Mouse (Mus musculus) embryo, embryonic 10 days (tissue): ENCODE data around the gene Glyr1.
A peak's percentile ranks its signal among the peaks of the same experiment; 100 is the strongest.

Experiments used
- DNase-seq: peaks from one replicate; pipeline ENCODE4 v3.0.0-alpha.2; 2015; ENCODE audit warnings: low spot score

Glyr1 gene

DNA sequence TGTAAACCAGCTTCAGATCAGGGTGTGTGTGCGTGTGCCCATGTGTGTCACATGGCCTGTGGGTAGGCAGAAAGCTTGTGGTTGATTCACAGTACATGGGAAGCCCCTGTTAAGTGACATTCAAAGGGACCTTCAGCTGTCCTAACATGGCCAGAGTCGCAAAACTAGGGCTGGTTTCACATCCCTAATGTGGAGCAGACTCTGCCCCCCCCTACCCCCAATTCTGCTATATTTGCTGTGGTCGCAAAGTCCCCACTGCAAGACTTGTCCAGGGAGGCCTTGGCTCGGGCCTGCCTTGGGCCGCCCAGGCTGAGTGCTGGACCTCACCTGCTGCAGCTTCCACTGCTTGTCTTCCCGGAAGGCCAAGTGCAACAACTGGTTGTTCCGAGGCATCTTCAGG lies 38.4 kb downstream of the Glyr1 start:
- no peak for DNase-seq

DNA sequence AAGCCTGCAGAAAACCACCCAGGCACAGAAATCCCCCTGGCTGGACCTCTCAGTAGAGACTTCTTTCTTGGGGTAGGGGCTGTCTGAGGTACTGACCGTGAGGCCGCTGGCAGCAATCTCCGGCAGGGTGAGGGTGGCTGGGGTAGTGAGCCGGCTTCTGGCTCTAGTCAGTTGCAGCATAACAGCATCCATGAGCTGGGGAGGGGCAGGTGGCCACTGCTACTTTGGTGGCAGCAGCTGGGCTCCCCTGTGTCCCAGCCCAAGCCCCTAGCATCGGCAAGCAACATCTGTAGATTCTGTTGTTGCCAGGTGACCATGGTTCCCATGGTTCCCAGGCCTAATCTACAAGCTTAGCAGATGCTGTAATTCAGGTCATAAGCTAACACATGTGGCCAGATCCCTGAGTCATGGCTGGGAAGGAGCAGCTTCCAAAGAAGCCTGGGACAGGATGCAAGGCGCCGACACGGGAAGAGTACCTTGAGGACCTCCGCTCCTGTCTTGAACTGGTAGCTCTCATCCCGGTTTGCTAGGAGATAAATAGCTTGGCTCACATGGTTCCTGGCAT lies 39.2 kb downstream of the Glyr1 start:
- DNase-seq, result no peak

DNA sequence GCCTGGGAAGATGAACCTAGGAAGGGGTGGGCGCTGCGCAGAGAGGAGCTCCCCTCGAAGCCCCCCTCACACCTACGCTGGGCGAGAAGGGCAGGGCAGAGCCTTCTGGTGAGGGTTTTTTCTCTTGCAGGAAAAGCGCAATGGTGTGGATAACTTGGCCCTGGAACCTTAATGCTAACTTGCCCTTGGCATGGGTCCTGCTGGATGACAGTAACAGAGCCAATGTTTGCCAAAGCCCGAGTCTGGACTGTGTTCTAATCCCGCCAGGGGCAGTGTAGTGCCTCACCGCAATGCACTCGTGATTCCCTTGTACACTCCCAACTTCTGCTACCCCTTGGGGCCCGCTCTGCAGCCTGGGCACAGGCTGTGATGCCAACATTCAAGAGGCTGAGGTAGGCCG lies 41.6 kb downstream of the Glyr1 start:
- no peak for DNase-seq

DNA sequence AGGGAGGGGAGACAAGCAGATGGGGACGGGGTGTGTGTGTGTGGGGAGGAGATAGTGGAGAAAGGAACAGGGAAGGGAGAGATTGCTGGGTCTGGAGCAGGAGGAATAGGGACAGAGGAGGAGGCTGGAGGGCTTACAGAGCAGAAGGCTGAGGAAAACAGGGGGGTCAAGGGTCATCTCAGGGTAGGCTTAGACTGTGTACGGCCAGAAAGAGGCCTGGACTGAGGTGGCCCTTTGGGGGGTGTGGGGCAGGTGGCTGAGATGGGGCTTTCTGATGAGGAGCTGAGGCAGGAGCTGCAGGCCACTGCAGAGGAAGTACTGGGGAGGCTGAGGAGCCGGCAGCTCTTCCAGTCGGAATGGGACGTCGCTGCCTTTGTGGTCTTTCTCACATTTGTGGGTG lies 42.2 kb downstream of the Glyr1 start:
- DNase-seq, result no peak

DNA sequence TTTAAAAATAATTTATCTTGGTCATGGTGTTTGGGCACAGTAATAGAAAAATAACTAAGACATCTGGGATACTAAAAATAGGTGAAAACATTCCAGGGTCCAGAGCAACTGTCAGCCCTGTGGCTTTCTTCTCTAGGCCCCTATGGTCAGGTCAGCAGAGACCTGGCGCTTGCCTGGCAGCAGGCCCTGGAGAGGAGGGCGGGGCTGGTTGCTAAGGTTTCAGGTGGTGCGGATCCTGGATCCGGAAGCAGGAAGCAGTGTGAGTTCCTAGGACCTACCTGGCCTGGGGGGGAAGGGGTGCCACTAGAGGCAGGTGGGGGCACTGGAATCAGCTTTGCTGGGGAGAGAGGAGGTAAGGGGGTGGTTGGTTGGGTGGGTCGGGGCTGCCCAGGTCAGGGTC lies 42.6 kb downstream of the Glyr1 start, which contains the start of gene Smim22:
Gene Smim22 (plus strand): TSS at position 222 of the 400 bp plus-strand sequence.
- peak; percentile 23 for DNase-seq

DNA sequence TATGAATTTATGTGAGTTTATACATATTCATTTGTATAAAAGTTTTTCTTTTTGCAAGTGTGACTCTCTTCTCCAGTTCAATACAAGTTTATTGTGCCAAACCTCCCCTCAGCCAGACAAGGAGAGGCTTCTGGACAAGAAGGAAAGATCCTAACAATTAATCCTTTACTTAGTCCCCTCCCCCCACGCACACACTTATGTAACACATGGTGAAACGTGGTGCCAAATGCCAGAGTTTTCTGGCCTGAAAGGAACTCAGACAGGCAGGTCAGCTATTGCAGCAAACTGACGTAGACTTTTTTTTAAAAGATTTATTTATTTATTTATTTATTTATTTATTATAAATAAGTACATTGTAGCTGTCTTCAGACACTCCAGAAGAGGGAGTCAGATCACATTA lies 49.1 kb downstream of the Glyr1 start:
- no peak for DNase-seq

DNA sequence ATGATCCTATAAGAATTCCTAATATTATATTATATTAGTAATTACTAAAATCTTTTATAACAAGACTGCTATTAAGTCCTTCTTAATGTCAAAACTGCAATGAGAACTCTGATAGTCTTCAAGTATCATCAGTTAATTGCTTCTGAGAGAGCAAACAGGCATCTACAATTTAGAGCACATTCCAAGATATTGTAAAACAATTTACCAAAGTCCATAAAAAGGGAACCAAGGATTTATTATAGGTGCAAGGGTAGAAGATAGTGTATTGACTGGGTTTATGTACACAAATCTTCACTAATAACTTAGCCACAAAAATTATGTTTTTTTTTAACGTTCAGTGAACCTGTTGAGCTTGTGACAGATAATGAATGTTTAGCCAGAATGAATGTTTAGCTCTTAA lies 50.7 kb downstream of the Glyr1 start:
- no peak for DNase-seq

DNA sequence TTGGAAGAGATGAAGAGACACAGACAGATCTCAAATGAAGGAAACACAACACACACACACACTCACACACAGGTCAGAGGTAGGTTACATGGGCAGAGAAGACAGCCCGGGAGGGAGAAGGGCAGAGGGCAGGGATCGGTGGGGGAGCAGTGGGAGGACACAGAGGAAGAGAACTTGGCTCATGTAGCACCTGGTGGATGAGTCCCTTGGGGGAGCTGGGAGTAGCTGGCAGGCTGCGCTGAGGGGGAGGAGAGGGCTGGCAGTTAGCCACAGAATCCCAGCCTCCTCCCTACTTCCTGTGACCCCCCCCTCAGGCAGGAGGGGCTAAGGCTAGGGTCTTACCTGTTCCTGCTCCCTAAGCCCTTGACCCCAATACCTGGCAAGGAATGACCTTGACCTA lies 52.1 kb downstream of the Glyr1 start, which contains the start of gene Sept12:
Gene Sept12 (minus strand): TSS at position 300 of the 400 bp plus-strand sequence.
- no peak for DNase-seq

DNA sequence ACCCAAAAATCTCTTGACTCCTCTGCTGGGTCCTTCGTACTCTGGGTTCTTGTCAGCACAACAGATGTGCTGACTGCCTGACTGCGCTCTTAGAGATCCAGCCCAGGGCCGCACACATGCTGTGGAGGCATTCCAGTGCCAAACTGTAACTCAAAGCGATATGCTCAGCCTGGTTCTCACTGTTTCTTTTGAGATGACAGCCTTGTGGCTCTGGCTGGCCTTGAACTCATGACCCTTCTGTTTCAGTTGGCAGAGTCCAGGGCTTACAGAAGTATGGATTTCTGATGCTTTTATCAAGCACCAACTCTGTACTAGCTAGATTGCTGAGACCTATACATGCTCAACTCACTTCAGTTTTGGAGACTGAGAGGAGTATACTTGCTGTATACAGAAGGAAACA lies 56.4 kb downstream of the Glyr1 start:
- DNase-seq, result no peak

DNA sequence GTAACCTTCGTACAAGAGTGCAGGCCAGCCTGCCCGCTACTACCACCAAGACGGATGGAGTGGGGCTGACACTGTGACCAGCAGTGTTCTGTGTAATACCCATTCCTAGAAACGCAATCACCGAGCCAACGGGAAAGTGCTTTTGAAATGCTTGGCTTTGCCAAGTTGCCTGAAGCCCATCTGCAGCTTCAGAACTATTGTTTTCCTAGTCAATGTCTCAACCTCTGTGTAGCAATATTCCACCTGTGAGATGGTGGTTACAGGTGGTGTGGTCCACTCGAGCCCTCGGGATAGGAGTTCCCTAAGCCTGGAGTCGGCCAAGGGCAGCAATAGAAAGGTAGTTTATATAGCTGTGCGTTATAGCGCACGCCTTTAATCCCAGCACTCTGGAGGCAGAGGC lies 64.9 kb downstream of the Glyr1 start:
- DNase-seq, result no peak

DNA sequence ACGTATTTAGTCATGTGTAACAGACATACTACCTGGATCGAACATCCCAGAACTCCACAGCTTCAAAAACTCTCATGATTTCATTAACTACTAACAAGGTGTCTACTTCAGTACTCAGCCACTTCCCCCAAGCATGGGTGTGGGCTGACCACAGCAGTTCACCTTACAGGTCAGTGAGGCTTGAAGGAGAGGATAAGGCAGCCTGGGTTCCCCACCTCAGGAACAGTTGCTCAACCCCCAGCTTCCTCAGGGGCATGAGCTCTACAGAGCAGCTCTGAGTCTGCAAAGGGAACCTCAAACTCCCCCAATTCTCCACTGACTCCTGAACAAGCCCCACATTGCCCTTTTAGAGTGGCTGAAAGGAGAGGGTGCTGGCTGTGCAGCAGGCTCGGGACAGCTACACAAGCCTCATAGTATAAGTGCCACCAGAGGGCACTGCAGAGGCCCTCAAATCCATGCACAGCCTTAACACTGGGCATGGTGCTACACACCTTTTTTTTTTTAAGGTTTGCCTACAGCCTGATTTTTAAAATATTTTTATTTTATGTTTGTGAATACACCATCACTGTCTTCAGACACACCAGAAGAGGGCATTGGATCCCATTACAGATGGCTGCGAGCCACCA lies 69.8 kb downstream of the Glyr1 start:
- DNase-seq, result peak; percentile 32

DNA sequence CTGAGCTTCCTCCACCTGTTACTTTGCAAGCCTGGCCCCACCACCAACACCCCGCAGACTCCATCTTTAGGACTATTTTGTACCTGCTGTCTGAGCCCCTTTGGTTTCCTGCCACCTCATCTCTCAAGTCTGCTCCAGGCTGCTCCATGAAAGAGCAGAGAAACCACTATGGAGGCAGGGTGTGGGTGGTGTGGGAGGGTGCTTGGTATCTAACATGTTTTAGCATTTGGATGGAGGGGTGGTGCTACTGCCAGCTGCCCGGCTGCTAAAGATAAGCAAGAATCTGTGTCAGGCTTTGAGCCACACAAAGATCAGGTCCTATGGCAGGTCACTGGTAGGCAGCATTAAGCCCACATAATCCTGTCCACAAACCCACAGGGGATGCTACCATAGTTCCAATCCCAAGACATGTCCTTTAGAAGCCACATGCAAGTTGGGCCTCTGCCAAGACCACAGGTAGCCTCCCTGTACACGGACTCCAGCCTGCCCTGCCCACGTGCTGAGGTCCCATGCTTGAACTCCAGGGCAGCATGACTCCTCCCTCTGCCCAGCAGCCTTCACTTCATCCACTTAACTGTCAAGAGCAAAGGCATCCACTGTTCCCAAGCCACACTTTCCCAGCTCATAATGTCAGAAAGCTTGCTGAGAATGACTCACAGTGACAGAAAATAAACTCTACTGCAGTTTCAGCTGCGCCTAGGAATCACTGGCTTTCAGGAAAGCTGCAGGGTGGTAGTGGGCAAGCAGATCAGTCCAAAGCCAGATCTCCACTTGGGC lies 71.2 kb downstream of the Glyr1 start:
- DNase-seq, result no peak

DNA sequence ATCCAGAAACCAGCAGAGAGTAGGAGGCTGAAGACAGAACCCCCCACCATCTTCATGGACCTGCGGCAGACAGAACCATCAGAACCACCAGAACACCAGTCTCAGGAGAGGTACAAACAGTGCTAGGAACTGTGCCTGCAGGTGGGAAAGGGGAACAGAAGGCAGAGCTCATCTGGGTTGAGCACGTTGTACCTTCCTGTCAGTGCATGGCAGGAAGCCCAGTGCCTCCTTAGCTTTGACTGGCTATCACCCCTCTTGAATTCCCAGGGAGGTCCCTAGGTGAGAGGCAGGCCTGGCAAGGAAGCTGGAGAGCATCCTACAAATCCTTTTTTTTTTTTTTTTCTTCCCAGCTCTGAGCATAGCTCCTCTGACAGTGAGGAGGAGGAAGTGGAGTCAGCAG lies 73.5 kb downstream of the Glyr1 start:
- DNase-seq, result no peak

DNA sequence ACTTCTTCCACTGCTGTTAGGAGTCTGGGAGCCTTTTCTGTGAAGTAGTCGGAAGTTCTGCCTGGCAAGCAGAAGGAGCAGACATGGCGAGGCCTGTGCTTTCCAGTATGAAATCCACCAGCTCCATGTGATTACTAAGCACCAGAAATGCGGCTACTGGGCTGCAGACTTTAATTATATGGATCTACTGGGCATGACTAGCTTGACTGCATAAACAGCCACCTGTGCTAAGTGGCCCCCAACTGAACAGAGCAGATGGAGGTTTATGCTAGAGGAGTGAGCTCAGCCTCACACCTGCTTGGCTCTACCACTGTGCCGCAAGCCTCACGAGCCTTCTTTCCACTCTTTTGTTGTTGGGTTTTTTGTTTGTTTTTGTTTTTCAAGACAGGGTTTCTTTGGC lies 75.1 kb downstream of the Glyr1 start:
- no peak for DNase-seq

DNA sequence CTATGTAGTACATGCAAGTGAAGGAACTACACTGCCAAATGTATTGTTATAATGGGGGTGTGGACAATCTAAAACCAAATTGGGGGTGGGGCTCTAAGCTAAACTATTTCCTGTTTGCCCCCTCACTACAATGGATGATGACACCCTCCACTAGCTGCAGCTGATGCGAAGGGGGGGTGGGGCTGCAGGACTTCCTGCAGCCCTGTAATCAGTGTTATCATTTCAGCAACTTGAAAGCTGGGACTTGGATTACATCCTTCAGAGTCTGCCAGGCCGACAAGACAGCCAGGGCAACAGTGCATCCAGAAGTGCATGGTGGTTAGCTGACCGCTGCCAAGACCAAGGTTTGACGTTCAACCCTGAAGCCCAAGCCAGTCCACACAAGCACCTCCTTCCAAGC lies 78.0 kb downstream of the Glyr1 start:
- DNase-seq, result no peak

DNA sequence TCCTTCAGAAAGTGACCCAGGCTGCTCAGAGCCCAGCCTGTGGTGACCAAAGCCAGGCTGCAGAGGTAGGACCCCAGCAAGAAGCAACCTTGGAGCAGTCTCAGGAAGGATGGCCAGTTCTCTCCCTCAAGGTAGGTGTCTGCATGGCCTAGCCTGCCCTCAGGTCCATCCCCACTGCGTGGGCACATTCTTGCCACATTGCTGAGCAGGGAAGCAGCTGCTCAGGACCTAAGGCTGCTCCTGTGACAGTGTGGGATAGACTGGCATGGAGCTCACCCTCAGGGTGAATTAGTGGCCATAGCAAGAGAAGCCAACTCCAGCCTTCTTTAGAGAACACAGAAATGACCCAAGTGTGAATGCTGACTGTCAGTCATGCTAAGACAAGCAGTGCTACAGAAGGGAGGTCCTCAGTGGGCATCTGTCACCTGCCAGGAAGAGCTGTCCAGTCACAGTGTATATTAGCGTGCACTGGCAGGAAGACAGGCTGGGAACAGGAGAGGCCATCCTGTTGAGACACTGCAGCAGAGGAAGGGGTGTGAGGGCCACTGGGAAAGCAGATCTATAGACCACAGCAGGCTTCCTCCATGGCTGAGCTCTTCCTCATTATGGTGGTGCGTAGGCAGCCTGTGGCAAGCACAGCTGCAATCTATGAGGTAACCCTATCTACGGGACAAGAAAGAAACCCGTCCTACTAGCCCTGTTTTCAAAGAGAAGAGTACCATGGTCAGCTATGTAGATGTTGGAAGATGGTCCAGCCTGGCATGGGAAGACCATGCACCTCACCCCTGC lies 80.4 kb downstream of the Glyr1 start:
- DNase-seq, result no peak

DNA sequence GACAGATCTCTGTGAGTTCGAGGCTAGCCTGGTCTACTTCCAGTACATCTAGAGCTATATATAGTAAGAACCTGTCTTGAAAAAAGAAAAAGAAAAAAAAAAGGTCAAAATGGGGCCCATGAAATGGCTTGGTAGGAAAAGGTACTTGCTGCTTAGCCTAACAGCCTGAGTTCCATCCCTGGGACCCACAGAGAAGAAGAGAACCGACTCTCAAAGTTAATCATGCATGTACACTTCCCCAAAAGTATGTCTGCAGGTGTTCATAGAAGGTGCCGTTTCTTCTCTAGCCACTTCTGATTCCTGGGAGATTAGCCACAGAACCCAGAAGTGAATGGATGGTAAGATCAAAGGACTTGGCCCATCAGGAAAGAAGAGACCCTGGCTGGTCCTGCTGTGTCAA lies 81.2 kb downstream of the Glyr1 start:
- DNase-seq, result no peak

DNA sequence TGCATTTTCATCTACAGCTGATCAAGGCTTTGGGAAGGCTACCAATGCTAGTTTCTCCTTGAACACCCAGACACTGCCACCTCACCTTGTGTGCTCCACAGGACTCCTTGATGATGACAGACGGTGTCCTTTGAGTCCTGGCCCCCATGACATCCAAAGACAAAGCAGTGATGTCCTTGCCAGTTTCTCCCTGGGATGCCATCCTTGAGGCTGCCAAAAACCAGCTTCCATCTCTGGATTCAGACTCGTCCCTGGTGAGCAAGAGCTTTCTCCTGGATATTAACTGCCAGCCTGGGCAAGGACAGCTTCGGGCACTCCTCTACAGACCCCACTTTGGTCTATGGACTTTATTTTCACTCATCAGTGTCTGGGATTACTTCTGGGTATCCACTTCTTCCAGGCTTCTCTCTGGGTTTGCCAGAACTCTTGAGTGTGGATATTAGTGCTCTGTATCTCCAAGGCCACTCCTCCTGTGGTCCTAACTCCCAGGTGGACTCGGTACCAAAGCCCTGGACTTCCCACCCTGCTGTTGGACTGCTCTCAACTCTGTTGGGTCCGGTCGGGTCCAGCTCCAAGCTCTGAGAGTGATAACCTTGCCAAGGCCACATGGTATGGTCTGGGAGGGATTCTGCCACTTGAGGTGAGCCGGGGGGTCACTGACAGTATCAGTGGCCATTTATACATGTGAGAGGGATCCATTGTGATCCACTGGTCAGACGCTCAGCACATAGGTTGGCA lies 84.1 kb downstream of the Glyr1 start:
- no peak for DNase-seq

DNA sequence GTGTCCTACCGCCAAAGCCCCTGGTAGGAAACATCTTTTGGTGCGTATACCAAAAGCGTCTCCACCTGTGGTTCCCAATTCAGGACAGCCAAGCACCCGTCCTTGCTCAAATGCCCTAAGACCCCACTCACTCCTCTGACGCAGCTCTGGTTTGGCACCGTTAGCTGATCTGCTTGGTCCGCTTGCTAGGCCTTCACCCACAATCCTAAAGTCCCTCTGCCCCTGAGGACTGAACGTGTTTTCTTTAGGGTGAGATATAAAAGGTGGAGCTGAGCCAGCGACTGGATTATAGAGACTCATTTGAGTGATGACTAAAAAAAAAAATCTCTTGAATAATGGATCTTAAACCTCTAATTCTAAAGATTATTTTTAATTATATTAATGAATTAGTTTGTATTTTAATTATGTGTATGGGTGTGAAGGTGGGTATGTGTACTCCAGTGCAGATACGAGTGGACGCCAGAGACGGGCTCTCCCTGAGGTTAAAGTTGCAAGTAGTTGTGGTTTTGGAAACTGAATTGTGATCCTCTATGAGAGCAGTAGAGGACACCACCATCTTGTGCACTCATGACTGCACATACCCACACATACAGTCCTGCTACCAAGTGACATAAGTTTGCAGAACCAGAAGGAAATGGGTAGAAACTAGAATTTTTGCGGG lies 84.8 kb downstream of the Glyr1 start:
- no peak for DNase-seq
